Mouse (Mus musculus) intestine, embryonic 15.5 days (tissue): Measurements from ENCODE around the gene Gm9913. TPM values are rescaled to one million over a fixed set of nuclear protein-coding genes. Genes with fewer than 3 reads are reported as not detected.

Experiments used
- ATAC-seq: fragments of 200-750 bp; cut with Nextera tagmentation; 2 replicates; pipeline ENCODE4 v1.8.0; 2017; ENCODE audit warnings: moderate TSS enrichment, moderate library complexity
- H3K27ac ChIP-seq: fragments of 300-500 bp; sonication (generic); 2 replicates; pipeline ENCODE4 v1.5.1; 2015; ENCODE audit warnings: mild to moderate bottlenecking, inconsistent platforms
- H3K27me3 ChIP-seq: fragments of 300-500 bp; sonication (generic); replicated peaks from 2 replicates; pipeline ENCODE4 v1.6.1; 2015; ENCODE audit warnings: inconsistent platforms
- H3K36me3 ChIP-seq: fragments of 300-500 bp; sonication (generic); 2 replicates; pipeline ENCODE4 v1.6.1; 2015; ENCODE audit warnings: inconsistent platforms
- H3K4me1 ChIP-seq: fragments of 300-500 bp; sonication (generic); replicated peaks from 2 replicates; pipeline ENCODE4 v1.6.1; 2015; ENCODE audit warnings: inconsistent platforms
- H3K4me2 ChIP-seq: fragments of 300-500 bp; sonication (generic); replicated peaks from 2 replicates; pipeline ENCODE4 v1.6.1; 2015; ENCODE audit warnings: mild to moderate bottlenecking, inconsistent platforms
- H3K4me3 ChIP-seq: fragments of 300-500 bp; sonication (generic); replicated peaks from 2 replicates; pipeline ENCODE4 v1.5.1; 2015; ENCODE audit warnings: inconsistent platforms
- H3K9ac ChIP-seq: fragments of 300-500 bp; sonication (generic); 2 replicates; pipeline ENCODE4 v1.6.1; 2015; ENCODE audit warnings: inconsistent platforms
- H3K9me3 ChIP-seq: fragments of 300-500 bp; sonication (generic); 2 replicates; pipeline ENCODE4 v1.6.1; 2016; ENCODE audit warnings: inconsistent platforms
- WGBS: fragments of 180-500 bp; shearing (Covaris S2); methylation state at CpG from one replicate; pipeline ENCODE4 v1.1.7; 2015; 5-methylcytosine and 5-hydroxymethylcytosine counted together
- polyA plus RNA-seq: library from polyadenylated mRNA; unstranded; fragments of >200 nt; fragmentation: Nextera tagmentation; extraction: Ambion mirVana; gene quantifications from 2 replicates; pipeline ENCODE4 v1.2.1, GENCODE M21; 2015

Gene Gm9913
- polyA plus RNA-seq, result 0.28 and 0.35 TPM in 2 replicates

DNA sequence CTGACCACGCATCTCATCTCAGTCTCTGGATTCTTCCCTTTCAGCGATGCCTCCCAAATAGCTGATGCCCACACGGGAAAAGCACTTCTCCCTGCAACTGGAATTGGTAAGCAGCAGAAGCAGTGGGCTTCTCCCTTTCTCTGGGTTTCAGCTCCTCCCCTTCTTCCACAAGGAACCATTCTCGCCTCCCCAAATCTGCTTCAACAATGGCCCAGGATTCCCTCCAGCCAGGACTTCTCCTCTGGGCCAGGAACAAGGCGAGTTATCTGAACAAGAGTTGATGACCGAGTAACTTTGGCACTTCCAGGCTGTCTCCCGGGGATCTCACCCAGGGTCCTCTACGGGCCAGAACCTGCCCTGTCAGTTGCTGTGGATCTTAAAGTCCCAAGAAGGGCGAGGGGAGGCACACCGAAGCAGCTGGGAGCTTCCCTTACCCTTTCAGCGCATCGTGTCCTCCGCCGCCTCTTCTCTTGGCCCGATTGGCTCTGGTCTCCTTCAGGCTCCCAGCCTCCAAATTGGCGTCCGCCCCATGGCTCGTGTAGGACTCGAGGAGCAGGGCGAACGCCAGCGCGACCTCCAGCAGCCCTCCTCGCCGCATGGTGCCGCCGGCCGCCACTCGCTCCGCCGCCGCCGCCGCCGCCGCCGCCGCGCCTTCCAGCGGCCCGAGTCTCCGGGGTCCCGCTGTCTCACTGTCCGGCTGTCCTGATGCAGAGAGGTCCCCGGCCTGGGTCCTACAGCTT lies at the start of gene Gm9913:
Gm9913 (plus strand) TSS at position 84 of the 740 bp plus-strand sequence.
- Histone ChIP-seq H3K36me3 (no peaks in the 10 kb centered on the region), H3K4me1 (peaks cover 9% of the 10 kb centered on the region; the same call in 1 of the 2 replicates), H3K4me3 (peak within 1 kb of the TSS; percentile 72), H3K27me3 (peaks cover 23% of the 10 kb centered on the region), H3K27ac (peak within 1 kb of the TSS; percentile 92), H3K4me2 (peak within 1 kb of the TSS; percentile 79), H3K9me3 (no peaks in the 10 kb centered on the region), H3K9ac (peak within 1 kb of the TSS; percentile 73)
- peak; percentile 24 for ATAC-seq
- WGBS, result 2% methylated on average over 45 of the region's 45 CpGs

GRCm38 (mm10) chr2:125456059-125456789 lies 48.7 kb upstream of the Gm9913 start:
- no peak overlapping the region for H3K9ac ChIP-seq
- no peaks in the 10 kb centered on the region for H3K9me3 ChIP-seq
- no peaks in the 10 kb centered on the region for H3K27me3 ChIP-seq
- no peaks in the 10 kb centered on the region for H3K36me3 ChIP-seq
- H3K4me3 ChIP-seq, result no peak overlapping the region
- 81% methylated on average over 15 of the region's 15 CpGs for WGBS
- H3K4me1 ChIP-seq, result no peaks in the 10 kb centered on the region
- H3K4me2 ChIP-seq, result no peak overlapping the region
- no peak for ATAC-seq
- no peak overlapping the region for H3K27ac ChIP-seq

- WGBS, result 51% methylated on average over 3 of the region's 3 CpGs
- 0 out of 2 replicates have a peak overlapping the region, but pooled peaks have one; percentile 36 for H3K27ac ChIP-seq
- no peaks in the 10 kb centered on the region for H3K4me1 ChIP-seq
- H3K36me3 ChIP-seq, result no peaks in the 10 kb centered on the region
- no peaks in the 10 kb centered on the region for H3K27me3 ChIP-seq
- H3K9ac ChIP-seq, result no peak overlapping the region
- peak; percentile 28; the same call in 1 of the 2 replicates for ATAC-seq
- no peak overlapping the region for H3K4me3 ChIP-seq
- no peaks in the 10 kb centered on the region for H3K9me3 ChIP-seq
- no peak overlapping the region for H3K4me2 ChIP-seq
Measured at GRCm38 (mm10) chr2:125459087-125459486, 45.8 kb upstream of the Gm9913 start.

- H3K4me3 ChIP-seq, result no peak overlapping the region
- no peak overlapping the region for H3K27ac ChIP-seq
- H3K9ac ChIP-seq, result no peak overlapping the region
- H3K36me3 ChIP-seq, result no peaks in the 10 kb centered on the region
- ATAC-seq, result no peak
- H3K9me3 ChIP-seq, result no peaks in the 10 kb centered on the region
- 81% methylated on average over 6 of the region's 6 CpGs for WGBS
- H3K4me1 ChIP-seq, result no peaks in the 10 kb centered on the region
- no peaks in the 10 kb centered on the region for H3K27me3 ChIP-seq
- H3K4me2 ChIP-seq, result no peak overlapping the region
Measured at GRCm38 (mm10) chr2:125464036-125464435, 40.9 kb upstream of the Gm9913 start.

DNA sequence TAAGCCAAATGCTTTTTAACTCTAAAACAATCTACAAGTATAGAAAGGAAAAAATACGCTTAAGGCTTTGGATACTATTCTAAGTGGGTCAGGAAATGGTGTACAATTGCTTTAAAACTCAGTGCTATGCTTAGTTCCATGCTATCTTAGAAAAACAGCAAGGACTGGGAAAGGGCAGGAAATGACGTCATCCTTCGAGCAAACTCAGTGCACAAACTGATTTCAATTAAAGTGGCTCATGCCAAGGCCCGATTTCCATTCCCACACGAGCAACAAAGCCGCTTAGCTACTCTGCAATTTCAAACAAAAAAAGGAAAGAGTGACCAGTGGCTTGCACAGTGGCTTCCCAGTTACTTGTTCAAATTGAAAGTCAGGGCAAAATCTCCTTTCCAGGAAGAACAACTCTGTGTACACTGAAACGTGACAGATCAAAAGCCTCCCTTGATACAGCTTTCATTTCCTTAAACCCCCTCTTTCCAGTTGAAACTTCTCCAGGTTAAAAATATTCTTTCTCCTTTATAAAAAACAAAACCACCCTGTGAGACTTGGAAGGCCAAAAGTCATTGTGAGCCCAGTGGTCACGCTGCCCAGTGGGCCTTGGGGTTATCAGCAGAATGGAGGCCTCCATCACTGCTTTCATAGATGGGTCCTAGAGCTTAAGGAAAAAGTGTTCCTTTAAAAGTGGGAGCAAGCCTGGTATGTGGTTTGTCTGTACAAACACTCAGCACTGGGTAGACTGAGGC lies 34.2 kb upstream of the Gm9913 start:
- Histone ChIP-seq H3K27me3 (no peaks in the 10 kb centered on the region), H3K4me1 (no peaks in the 10 kb centered on the region; the same call in 1 of the 2 replicates), H3K27ac (0 out of 2 replicates have a peak overlapping the region, but pooled peaks have one; percentile 1), H3K36me3 (no peaks in the 10 kb centered on the region), H3K4me2 (no peak overlapping the region), H3K9ac (no peak overlapping the region), H3K4me3 (no peak overlapping the region), H3K9me3 (no peaks in the 10 kb centered on the region)
- 57% methylated on average over 8 of the region's 8 CpGs for WGBS
- ATAC-seq, result no peak

- no peaks in the 10 kb centered on the region for H3K27me3 ChIP-seq
- H3K9me3 ChIP-seq, result no peaks in the 10 kb centered on the region
- H3K4me3 ChIP-seq, result no peak overlapping the region
- ATAC-seq, result no peak
- 79% methylated on average over 4 of the region's 4 CpGs for WGBS
- no peak overlapping the region for H3K4me2 ChIP-seq
- H3K36me3 ChIP-seq, result no peaks in the 10 kb centered on the region
- no peaks in the 10 kb centered on the region; the same call in 1 of the 2 replicates for H3K4me1 ChIP-seq
- no peak overlapping the region for H3K9ac ChIP-seq
- no peak overlapping the region for H3K27ac ChIP-seq
Measured at GRCm38 (mm10) chr2:125471721-125472120, 33.2 kb upstream of the Gm9913 start.

- 44% methylated on average over 2 of the region's 2 CpGs for WGBS
- H3K27ac ChIP-seq, result no peak overlapping the region
- H3K27me3 ChIP-seq, result no peaks in the 10 kb centered on the region
- no peak overlapping the region for H3K4me3 ChIP-seq
- ATAC-seq, result no peak
- no peaks in the 10 kb centered on the region for H3K9me3 ChIP-seq
- H3K4me1 ChIP-seq, result no peaks in the 10 kb centered on the region; the same call in 1 of the 2 replicates
- H3K36me3 ChIP-seq, result no peaks in the 10 kb centered on the region
- no peak overlapping the region for H3K9ac ChIP-seq
- no peak overlapping the region for H3K4me2 ChIP-seq
Measured at GRCm38 (mm10) chr2:125473228-125473627, 31.7 kb upstream of the Gm9913 start.

DNA sequence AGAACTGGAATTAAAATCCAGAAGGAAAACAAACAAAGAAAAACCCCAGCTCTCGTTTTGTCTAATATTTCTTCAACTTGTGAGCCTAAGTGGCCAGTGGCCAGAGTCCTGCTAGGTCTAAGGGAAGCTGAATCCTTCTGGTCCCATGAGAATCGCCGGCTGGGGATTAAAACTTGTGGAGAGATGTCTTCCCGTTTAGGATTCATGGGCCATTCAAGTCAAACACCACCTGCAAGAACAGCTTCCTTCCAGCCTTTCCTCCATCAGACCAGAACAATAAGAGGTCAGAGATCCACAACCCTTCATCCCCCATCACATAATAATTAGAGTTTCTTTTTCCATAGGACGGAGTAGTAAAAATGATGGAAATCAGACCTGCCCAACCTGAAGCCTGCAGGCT lies 30.2 kb upstream of the Gm9913 start:
- no peaks in the 10 kb centered on the region; the same call in 1 of the 2 replicates for H3K4me1 ChIP-seq
- no peak overlapping the region for H3K27ac ChIP-seq
- H3K4me3 ChIP-seq, result no peak overlapping the region
- no peak for ATAC-seq
- WGBS, result 77% methylated on average over 5 of the region's 5 CpGs
- no peaks in the 10 kb centered on the region for H3K9me3 ChIP-seq
- H3K36me3 ChIP-seq, result no peaks in the 10 kb centered on the region
- no peak overlapping the region for H3K9ac ChIP-seq
- no peak overlapping the region for H3K4me2 ChIP-seq
- no peaks in the 10 kb centered on the region for H3K27me3 ChIP-seq

- ATAC-seq, result no peak
- no peak overlapping the region for H3K4me2 ChIP-seq
- H3K4me3 ChIP-seq, result no peak overlapping the region
- H3K9ac ChIP-seq, result no peak overlapping the region
- H3K9me3 ChIP-seq, result no peaks in the 10 kb centered on the region
- WGBS, result 69% methylated on average over 3 of the region's 3 CpGs
- H3K27me3 ChIP-seq, result no peaks in the 10 kb centered on the region
- no peak overlapping the region for H3K27ac ChIP-seq
- no peaks in the 10 kb centered on the region for H3K36me3 ChIP-seq
- no peaks in the 10 kb centered on the region; the same call in 1 of the 2 replicates for H3K4me1 ChIP-seq
Measured at GRCm38 (mm10) chr2:125476231-125476630, 28.7 kb upstream of the Gm9913 start.

- Histone ChIP-seq H3K27me3 (no peaks in the 10 kb centered on the region), H3K36me3 (no peaks in the 10 kb centered on the region), H3K4me3 (no peak overlapping the region), H3K27ac (no peak overlapping the region), H3K9me3 (no peaks in the 10 kb centered on the region), H3K9ac (no peak overlapping the region), H3K4me2 (no peak overlapping the region), H3K4me1 (no peaks in the 10 kb centered on the region; the same call in 1 of the 2 replicates)
- 64% methylated on average over 3 of the region's 3 CpGs for WGBS
- ATAC-seq, result no peak
Measured at GRCm38 (mm10) chr2:125477367-125477766, 27.5 kb upstream of the Gm9913 start.

- no peak overlapping the region for H3K4me2 ChIP-seq
- H3K27ac ChIP-seq, result no peak overlapping the region
- H3K4me3 ChIP-seq, result no peak overlapping the region
- no peaks in the 10 kb centered on the region; the same call in 1 of the 2 replicates for H3K4me1 ChIP-seq
- H3K9ac ChIP-seq, result no peak overlapping the region
- 69% methylated on average over 4 of the region's 4 CpGs for WGBS
- H3K27me3 ChIP-seq, result no peaks in the 10 kb centered on the region
- no peaks in the 10 kb centered on the region for H3K9me3 ChIP-seq
- ATAC-seq, result no peak
- H3K36me3 ChIP-seq, result no peaks in the 10 kb centered on the region
Measured at GRCm38 (mm10) chr2:125478705-125479104, 26.2 kb upstream of the Gm9913 start.

- peaks cover 2% of the 10 kb centered on the region; the same call in 1 of the 2 replicates for H3K4me1 ChIP-seq
- no peak overlapping the region for H3K4me2 ChIP-seq
- ATAC-seq, result peak; percentile 47; the same call in 1 of the 2 replicates
- no peak overlapping the region for H3K9ac ChIP-seq
- H3K27me3 ChIP-seq, result no peaks in the 10 kb centered on the region
- WGBS, result 51% methylated on average over 5 of the region's 5 CpGs
- no peak overlapping the region for H3K4me3 ChIP-seq
- H3K27ac ChIP-seq, result 0 out of 2 replicates have a peak overlapping the region, but pooled peaks have one; percentile 51
- H3K36me3 ChIP-seq, result no peaks in the 10 kb centered on the region
- H3K9me3 ChIP-seq, result no peaks in the 10 kb centered on the region
Measured at GRCm38 (mm10) chr2:125480057-125480456, 24.8 kb upstream of the Gm9913 start.
